Mouse (Mus musculus) midbrain, embryonic 15.5 days (tissue): Measurements from ENCODE around the gene Slc45a2. TPM values are rescaled to one million over a fixed set of nuclear protein-coding genes. Genes with fewer than 3 reads are reported as not detected.

Experiments used
- polyA plus RNA-seq: library from polyadenylated mRNA; unstranded; fragments of >200 nt; fragmentation: Nextera tagmentation; extraction: Ambion mirVana; gene quantifications from 2 replicates; pipeline ENCODE4 v1.2.1, GENCODE M21; 2015

Gene Slc45a2
- polyA plus RNA-seq, 1 experiment from 2014 or later: 0.06 TPM

Other genes starting within 250 kb of the Slc45a2 start
- gene C1qtnf3, start 48.4 kb upstream of the Slc45a2 start, polyA plus RNA-seq: 0.89 and 0.93 TPM in 2 replicates
- gene Amacr, start 19.0 kb upstream of the Slc45a2 start, polyA plus RNA-seq: 11.4 and 13.8 TPM in 2 replicates
- 2.6 and 3.0 TPM in 2 replicates for gene Rxfp3, start 37.3 kb downstream of the Slc45a2 start, polyA plus RNA-seq
- 1.8 and 2.2 TPM in 2 replicates for gene Adamts12, start 64.1 kb downstream of the Slc45a2 start, polyA plus RNA-seq